Mouse (Mus musculus): Measurements from ENCODE around the gene Sap30. TPM values are rescaled to one million over a fixed set of nuclear protein-coding genes. Genes with fewer than 3 reads are reported as not detected.

Gene Sap30
- polyA plus RNA-seq, 1 experiment from 2014 or later: 115 TPM

DNA sequence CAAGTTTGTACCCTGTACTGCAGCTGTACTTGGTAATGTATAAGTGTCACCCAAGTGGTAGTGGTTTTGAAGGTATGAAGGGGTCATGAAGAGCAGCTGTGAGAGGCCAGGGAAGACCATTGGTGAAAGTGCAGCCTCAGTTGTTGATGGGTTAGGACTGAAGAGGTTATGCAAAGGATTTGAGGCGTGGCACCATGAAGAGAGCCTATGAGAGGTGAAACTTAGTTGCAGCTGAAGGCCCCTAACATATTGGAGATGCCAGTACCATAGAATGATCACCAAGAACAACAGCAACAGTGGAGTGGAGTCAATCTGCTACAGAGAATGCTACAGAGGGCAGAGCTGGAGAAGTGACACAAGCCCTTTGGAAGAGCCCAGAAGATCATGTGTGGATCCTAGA is 1.7 kb upstream of the Sap30 start:
- Histone ChIP-seq H3K9ac (replicated peaks) (no peak overlapping the region), H3K27me3 (no peaks in the 10 kb centered on the region), H3K4me1 (peaks cover 14% of the 10 kb centered on the region), H3K27ac (replicated peaks) (no peak overlapping the region), H3K36me3 (no peaks in the 10 kb centered on the region), H3K4me3 (no peak overlapping the region), H3K4me2 (replicated peaks) (no peak overlapping the region), H3K9me3 (no peaks in the 10 kb centered on the region)
- 100% methylated on average over 1 of the region's 1 CpGs for WGBS
- no peak for ATAC-seq (ENCODE audit: low FRiP score, low read depth)

GRCm38 (mm10) chr8:57488312-57488765 is 679 bp upstream of the Sap30 start:
- peaks cover 3% of the 10 kb centered on the region; the same call in 1 of the 2 replicates for H3K36me3 ChIP-seq
- 0% methylated on average over 19 of the region's 25 CpGs for WGBS
- ATAC-seq (ENCODE audit: low FRiP score, low read depth): peak; percentile 42

DNA sequence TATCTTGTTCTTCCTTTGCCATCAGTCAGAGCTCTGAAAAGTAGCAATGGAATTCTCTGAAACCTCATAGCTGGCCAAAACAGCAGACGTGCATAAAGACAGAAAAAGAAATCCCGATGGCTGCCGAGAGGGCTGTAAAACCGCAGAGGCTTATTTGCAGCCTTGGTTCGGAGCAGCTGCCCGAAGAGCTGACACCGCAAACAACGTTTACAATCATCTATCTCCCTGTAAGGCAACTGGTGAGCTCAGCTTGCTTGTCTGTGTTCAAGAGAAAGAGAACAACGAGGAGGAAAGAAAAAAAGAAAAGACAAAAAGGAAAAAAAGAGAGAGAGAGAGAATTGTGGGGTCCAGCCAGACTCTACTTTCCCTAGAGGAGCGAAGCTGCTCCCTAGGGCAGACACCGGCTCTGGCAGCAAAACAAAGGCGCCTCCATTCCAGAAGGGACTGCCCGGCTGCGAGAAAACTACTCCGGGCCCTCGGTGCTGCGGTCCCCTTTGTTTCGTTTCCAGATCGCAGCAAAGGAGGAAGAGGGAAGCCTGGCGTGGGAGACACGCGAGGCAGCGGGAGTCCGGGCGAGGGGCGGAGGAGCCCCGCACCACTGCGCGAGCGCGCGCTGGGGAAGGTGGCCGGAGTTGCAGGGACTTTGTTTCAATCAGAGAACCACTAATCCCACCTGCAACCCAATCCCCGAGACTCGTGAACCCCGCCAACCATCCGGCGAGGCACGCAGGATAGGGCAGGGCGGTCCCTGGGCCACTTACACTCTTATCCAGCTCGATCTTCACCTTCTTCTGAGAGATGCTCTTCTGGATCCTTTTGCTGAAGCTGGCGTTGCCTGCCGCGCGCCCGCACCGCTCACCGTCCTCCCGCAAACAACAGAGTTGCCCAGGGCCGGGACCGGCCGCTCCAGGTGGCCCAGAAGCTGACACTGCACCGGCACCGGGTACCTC is 894 bp downstream of the Sap30 start:
- under 1% methylated on average over 52 of the region's 54 CpGs for WGBS
- H3K9me3 ChIP-seq: no peaks in the 10 kb centered on the region
- ATAC-seq (ENCODE audit: low FRiP score, low read depth): peak; percentile 69

More at GRCm38 (mm10) chr8:57488312-57488765, 679 bp upstream of the Sap30 start:
- Histone ChIP-seq H3K27me3 (no peaks in the 10 kb centered on the region), H3K9me3 (no peaks in the 10 kb centered on the region), H3K4me3 (peak overlapping the region; percentile 98), H3K27ac (replicated peaks) (peak overlapping the region; percentile 99), H3K4me2 (replicated peaks) (peak overlapping the region; percentile 78), H3K4me1 (peaks cover 14% of the 10 kb centered on the region), H3K9ac (replicated peaks) (peak overlapping the region; percentile 60)

GRCm38 (mm10) chr8:57480606-57481005 is 7.1 kb downstream of the Sap30 start:
- no peak for ATAC-seq (ENCODE audit: low FRiP score, low read depth)
- no peak overlapping the region for H3K27ac ChIP-seq (replicated peaks)
- no peaks in the 10 kb centered on the region for H3K9me3 ChIP-seq
- H3K9ac ChIP-seq (replicated peaks): no peak overlapping the region
- peaks cover 28% of the 10 kb centered on the region for H3K36me3 ChIP-seq
- no peaks in the 10 kb centered on the region for H3K27me3 ChIP-seq
- peaks cover 4% of the 10 kb centered on the region for H3K4me1 ChIP-seq
- 81% methylated on average over 4 of the region's 4 CpGs for WGBS
- H3K4me3 ChIP-seq: no peak overlapping the region
- no peak overlapping the region for H3K4me2 ChIP-seq (replicated peaks)

More for the DNA sequence above, 894 bp downstream of the Sap30 start:
- H3K36me3 ChIP-seq: peaks cover 14% of the 10 kb centered on the region
- H3K27ac ChIP-seq (replicated peaks): peak overlapping the region; percentile 99
- peaks cover 14% of the 10 kb centered on the region for H3K4me1 ChIP-seq
- peak overlapping the region; percentile 78 for H3K4me2 ChIP-seq (replicated peaks)
- H3K9ac ChIP-seq (replicated peaks): peak overlapping the region; percentile 96
- no peaks in the 10 kb centered on the region for H3K27me3 ChIP-seq
- peak overlapping the region; percentile 98 for H3K4me3 ChIP-seq

- H3K36me3 ChIP-seq: peaks cover 28% of the 10 kb centered on the region
- ATAC-seq (ENCODE audit: low FRiP score, low read depth): no peak
- no peaks in the 10 kb centered on the region for H3K9me3 ChIP-seq
- H3K4me1 ChIP-seq: no peaks in the 10 kb centered on the region
- H3K4me2 ChIP-seq (replicated peaks): no peak overlapping the region
- H3K9ac ChIP-seq (replicated peaks): no peak overlapping the region
- 93% methylated on average over 8 of the region's 8 CpGs for WGBS
- no peak overlapping the region for H3K27ac ChIP-seq (replicated peaks)
- no peak overlapping the region for H3K4me3 ChIP-seq
- no peaks in the 10 kb centered on the region for H3K27me3 ChIP-seq
Observed at GRCm38 (mm10) chr8:57479700-57480099, 8.0 kb downstream of the Sap30 start.

- WGBS: 85% methylated on average over 3 of the region's 3 CpGs
- Histone ChIP-seq H3K9me3 (no peaks in the 10 kb centered on the region), H3K36me3 (peaks cover 24% of the 10 kb centered on the region), H3K4me1 (no peaks in the 10 kb centered on the region), H3K4me2 (replicated peaks) (no peak overlapping the region), H3K9ac (replicated peaks) (no peak overlapping the region), H3K4me3 (no peak overlapping the region), H3K27me3 (no peaks in the 10 kb centered on the region), H3K27ac (replicated peaks) (no peak overlapping the region)
- ATAC-seq (ENCODE audit: low FRiP score, low read depth): no peak
Observed at GRCm38 (mm10) chr8:57478406-57478805, 9.3 kb downstream of the Sap30 start.

DNA sequence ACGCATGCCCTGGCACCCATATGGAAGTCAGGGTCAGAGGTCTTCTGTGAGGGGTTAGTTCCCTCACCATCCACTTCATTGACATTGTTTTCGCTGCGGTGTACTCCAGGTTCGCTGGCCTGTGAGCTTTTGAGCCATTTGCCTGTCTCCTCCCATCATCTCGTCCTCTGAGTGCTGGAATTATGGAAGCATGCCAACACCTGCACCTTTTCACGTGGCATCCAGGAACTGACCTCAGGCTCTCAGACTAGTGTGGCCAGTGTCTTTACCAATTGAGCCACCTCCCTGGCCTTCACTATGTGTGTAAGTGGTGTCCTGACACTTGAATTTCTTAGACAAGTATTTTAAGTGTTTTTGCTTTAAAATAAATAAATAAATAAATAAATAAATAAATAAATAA is 13.9 kb downstream of the Sap30 start:
- 83% methylated on average over 6 of the region's 6 CpGs for WGBS
- Histone ChIP-seq H3K4me1 (no peaks in the 10 kb centered on the region), H3K4me3 (no peak overlapping the region), H3K27ac (replicated peaks) (no peak overlapping the region), H3K4me2 (replicated peaks) (no peak overlapping the region), H3K9ac (replicated peaks) (no peak overlapping the region), H3K27me3 (no peaks in the 10 kb centered on the region), H3K36me3 (no peaks in the 10 kb centered on the region), H3K9me3 (no peaks in the 10 kb centered on the region)
- ATAC-seq (ENCODE audit: low FRiP score, low read depth): no peak

DNA sequence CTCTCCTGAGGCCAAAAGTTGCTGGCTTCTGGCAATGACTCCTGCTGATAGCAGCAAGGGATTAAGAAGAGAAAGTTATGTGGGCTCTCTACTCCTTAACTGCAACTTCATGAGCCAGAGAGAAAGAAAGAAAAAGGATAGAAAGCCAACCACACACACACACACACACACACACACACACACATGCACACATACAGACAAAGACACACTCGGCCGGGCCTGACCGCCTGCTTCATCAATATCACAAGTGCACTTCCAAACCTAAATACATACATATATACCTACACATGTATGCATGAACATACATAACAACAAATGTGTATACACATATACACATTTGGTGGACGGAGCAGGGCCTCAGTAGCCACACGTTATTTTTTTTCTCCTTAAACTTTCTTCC is 16.8 kb downstream of the Sap30 start:
- Histone ChIP-seq H3K27ac (replicated peaks) (no peak overlapping the region), H3K9ac (replicated peaks) (no peak overlapping the region), H3K4me2 (replicated peaks) (no peak overlapping the region), H3K36me3 (no peaks in the 10 kb centered on the region), H3K27me3 (no peaks in the 10 kb centered on the region), H3K9me3 (no peaks in the 10 kb centered on the region), H3K4me1 (no peaks in the 10 kb centered on the region), H3K4me3 (no peak overlapping the region)
- WGBS: 81% methylated on average over 5 of the region's 5 CpGs
- ATAC-seq (ENCODE audit: low FRiP score, low read depth): no peak

GRCm38 (mm10) chr8:57468624-57469023 is 19.0 kb downstream of the Sap30 start:
- WGBS: 56% methylated on average over 5 of the region's 5 CpGs
- Histone ChIP-seq H3K27me3 (no peaks in the 10 kb centered on the region), H3K9ac (replicated peaks) (no peak overlapping the region), H3K27ac (replicated peaks) (no peak overlapping the region), H3K4me3 (no peak overlapping the region), H3K9me3 (no peaks in the 10 kb centered on the region), H3K36me3 (no peaks in the 10 kb centered on the region), H3K4me2 (replicated peaks) (no peak overlapping the region), H3K4me1 (no peaks in the 10 kb centered on the region)
- no peak for ATAC-seq (ENCODE audit: low FRiP score, low read depth)

GRCm38 (mm10) chr8:57463757-57464156 is 23.9 kb downstream of the Sap30 start:
- H3K4me3 ChIP-seq: no peak overlapping the region
- ATAC-seq (ENCODE audit: low FRiP score, low read depth): no peak
- H3K9me3 ChIP-seq: no peaks in the 10 kb centered on the region
- no peaks in the 10 kb centered on the region for H3K27me3 ChIP-seq
- H3K4me1 ChIP-seq: no peaks in the 10 kb centered on the region
- WGBS: 93% methylated on average over 3 of the region's 3 CpGs
- no peak overlapping the region for H3K4me2 ChIP-seq (replicated peaks)
- no peaks in the 10 kb centered on the region for H3K36me3 ChIP-seq
- H3K27ac ChIP-seq (replicated peaks): no peak overlapping the region
- no peak overlapping the region for H3K9ac ChIP-seq (replicated peaks)

DNA sequence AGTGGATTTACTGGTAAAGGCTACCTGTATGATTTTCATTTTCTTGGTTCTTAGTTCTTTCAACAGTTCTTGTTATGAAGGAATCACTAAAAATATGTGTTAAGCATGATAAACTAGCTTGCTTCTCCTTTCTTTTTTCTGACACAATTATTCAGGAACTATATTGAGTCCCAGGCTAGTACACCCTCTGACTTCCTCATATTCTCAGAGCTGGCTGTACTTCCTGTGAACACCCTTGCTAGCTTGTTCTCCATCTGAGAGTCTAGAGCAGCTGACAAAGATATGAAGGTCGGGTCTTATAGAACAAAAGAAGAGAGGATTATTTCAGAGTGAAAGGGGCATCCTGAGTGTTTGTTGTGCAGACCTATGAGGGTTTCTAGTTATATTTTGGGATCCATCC is 24.8 kb downstream of the Sap30 start:
- 51% methylated on average over 1 of the region's 1 CpGs for WGBS
- no peaks in the 10 kb centered on the region for H3K36me3 ChIP-seq
- H3K27me3 ChIP-seq: no peaks in the 10 kb centered on the region
- no peaks in the 10 kb centered on the region for H3K4me1 ChIP-seq
- no peak overlapping the region for H3K4me2 ChIP-seq (replicated peaks)
- no peaks in the 10 kb centered on the region for H3K9me3 ChIP-seq
- no peak overlapping the region for H3K9ac ChIP-seq (replicated peaks)
- ATAC-seq (ENCODE audit: low FRiP score, low read depth): no peak
- H3K4me3 ChIP-seq: no peak overlapping the region
- H3K27ac ChIP-seq (replicated peaks): no peak overlapping the region

DNA sequence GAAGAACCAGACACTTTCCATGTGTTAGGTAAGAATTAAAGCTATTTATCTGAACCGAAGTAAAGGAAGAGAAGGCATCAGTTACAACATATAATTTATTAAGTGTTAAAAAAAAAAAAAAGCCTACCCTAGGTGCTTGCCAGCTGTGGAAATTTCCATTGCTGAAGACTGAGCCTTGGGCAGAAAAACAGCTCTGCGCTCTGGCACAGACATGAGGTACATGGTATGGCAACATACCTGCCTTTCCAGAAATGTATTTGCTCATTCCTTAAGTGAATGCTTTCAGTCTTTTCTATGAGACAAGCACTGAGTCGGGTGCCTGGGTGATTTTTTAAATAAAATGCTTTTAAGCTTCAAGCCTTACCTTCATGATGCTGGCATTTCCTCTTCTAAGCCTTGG is 29.7 kb downstream of the Sap30 start:
- Histone ChIP-seq H3K36me3 (no peaks in the 10 kb centered on the region), H3K9ac (replicated peaks) (no peak overlapping the region), H3K9me3 (no peaks in the 10 kb centered on the region), H3K4me2 (replicated peaks) (no peak overlapping the region), H3K27ac (replicated peaks) (no peak overlapping the region), H3K4me1 (no peaks in the 10 kb centered on the region), H3K4me3 (no peak overlapping the region), H3K27me3 (no peaks in the 10 kb centered on the region)
- no peak for ATAC-seq (ENCODE audit: low FRiP score, low read depth)
- 82% methylated on average over 3 of the region's 3 CpGs for WGBS

Data from midbrain, embryonic 12.5 days (tissue).